Mouse (Mus musculus) forebrain, embryonic 10.5 days (tissue): Measurements from ENCODE around the gene Myo3a. TPM values are rescaled to one million over a fixed set of nuclear protein-coding genes. Genes with fewer than 3 reads are reported as not detected.
"Not testable (repeated sequence)": the region's sequence is repeated elsewhere in the genome, so short reads cannot be mapped to it uniquely, and the experiment has no call there.

ENCODE experiments used
- DNase-seq: peaks from one replicate; pipeline ENCODE4 v3.0.0-alpha.2; 2017; ENCODE audit warnings: low spot score; ENCODE audit errors: extremely low spot score
- H3K27ac ChIP-seq: fragments of 300-500 bp; sonication (generic); 2 replicates; pipeline ENCODE4 v1.5.1; 2016; ENCODE audit warnings: mild to moderate bottlenecking
- H3K27me3 ChIP-seq: fragments of 300-500 bp; sonication (generic); 2 replicates; pipeline ENCODE4 v1.6.1; 2016; ENCODE audit warnings: mild to moderate bottlenecking; ENCODE audit not compliant: poor library complexity, severe bottlenecking
- H3K36me3 ChIP-seq: fragments of 300-500 bp; sonication (generic); replicated peaks from 2 replicates; pipeline ENCODE4 v1.6.1; 2016; ENCODE audit warnings: mild to moderate bottlenecking, moderate library complexity
- H3K4me1 ChIP-seq: fragments of 300-500 bp; sonication (generic); 2 replicates; pipeline ENCODE4 v1.6.1; 2016
- H3K4me3 ChIP-seq: fragments of 300-500 bp; sonication (generic); 2 replicates; pipeline ENCODE4 v1.5.1; 2016; ENCODE audit warnings: mild to moderate bottlenecking, moderate library complexity
- H3K9me3 ChIP-seq: fragments of 300-500 bp; sonication (generic); 2 replicates; pipeline ENCODE4 v1.6.1; 2016; ENCODE audit warnings: mild to moderate bottlenecking, moderate library complexity
- WGBS: fragments of 180-500 bp; shearing (Covaris S2); methylation state at CpG from one replicate; pipeline ENCODE4 v1.1.7; 2016; 5-methylcytosine and 5-hydroxymethylcytosine counted together
- polyA plus RNA-seq: library from polyadenylated mRNA; unstranded; fragments of >200 nt; fragmentation: Nextera tagmentation; extraction: Ambion mirVana; gene quantifications from 2 replicates; pipeline ENCODE4 v1.2.1, GENCODE M21; 2016

Gene Myo3a
- 0.15 TPM in 1 of 2 replicates, not detected in the other for polyA plus RNA-seq

- Histone ChIP-seq H3K36me3 (no peaks in the 10 kb centered on the region), H3K9me3 (no peaks in the 10 kb centered on the region), H3K27me3 (peaks cover 5% of the 10 kb centered on the region; the same call in 1 of the 2 replicates), H3K27ac (no peak within 1 kb of the TSS), H3K4me1 (peaks cover 7% of the 10 kb centered on the region), H3K4me3 (peak within 1 kb of the TSS; percentile 49)
- WGBS = 1% methylated on average over 21 of the region's 21 CpGs
- DNase-seq = peak; percentile 14
These were observed at the start of gene Myo3a for GRCm38 (mm10) chr2:22227308-22227707. TSS of gene Myo3a (plus strand) at chr2:22227503.

- Histone ChIP-seq H3K9me3 (no peaks in the 10 kb centered on the region), H3K4me1 (peaks cover 2% of the 10 kb centered on the region; the same call in 1 of the 2 replicates), H3K27ac (no peak overlapping the region), H3K4me3 (no peak overlapping the region), H3K27me3 (no peaks in the 10 kb centered on the region), H3K36me3 (no peaks in the 10 kb centered on the region)
- DNase-seq = no peak
- 75% methylated on average over 3 of the region's 3 CpGs for WGBS
These were observed 23.2 kb downstream of the Myo3a start for GRCm38 (mm10) chr2:22250462-22250861.

- Histone ChIP-seq H3K9me3 (no peaks in the 10 kb centered on the region), H3K36me3 (no peaks in the 10 kb centered on the region), H3K4me3 (no peak overlapping the region), H3K27me3 (no peaks in the 10 kb centered on the region), H3K4me1 (peaks cover 6% of the 10 kb centered on the region; the same call in 1 of the 2 replicates), H3K27ac (no peak overlapping the region)
- whole genome bisulfite sequencing = 79% methylated on average over 2 of the region's 2 CpGs
- no peak for DNase-seq
These were observed 23.7 kb downstream of the Myo3a start for GRCm38 (mm10) chr2:22251045-22251444.

GRCm38 (mm10) chr2:22255600-22255999, 28.3 kb downstream of the Myo3a start:
- Histone ChIP-seq H3K27ac (no peak overlapping the region), H3K4me3 (no peak overlapping the region), H3K4me1 (peaks cover 6% of the 10 kb centered on the region; the same call in 1 of the 2 replicates), H3K36me3 (no peaks in the 10 kb centered on the region), H3K27me3 (no peaks in the 10 kb centered on the region), H3K9me3 (no peaks in the 10 kb centered on the region)
- no peak for DNase-seq

- H3K4me1 ChIP-seq = no peaks in the 10 kb centered on the region
- H3K9me3 ChIP-seq = no peaks in the 10 kb centered on the region
- WGBS = 80% methylated on average over 2 of the region's 2 CpGs
- no peaks in the 10 kb centered on the region for H3K36me3 ChIP-seq
- no peak overlapping the region for H3K27ac ChIP-seq
- no peak for DNase-seq
- H3K27me3 ChIP-seq = no peaks in the 10 kb centered on the region
- no peak overlapping the region for H3K4me3 ChIP-seq
These were observed 44.3 kb downstream of the Myo3a start for GRCm38 (mm10) chr2:22271555-22271954.

- Histone ChIP-seq H3K36me3 (no peaks in the 10 kb centered on the region), H3K4me1 (peaks cover 8% of the 10 kb centered on the region; the same call in 1 of the 2 replicates), H3K27me3 (no peaks in the 10 kb centered on the region), H3K4me3 (no peak overlapping the region), H3K27ac (no peak overlapping the region), H3K9me3 (no peaks in the 10 kb centered on the region)
- DNase-seq = no peak
- 73% methylated on average over 2 of the region's 2 CpGs for WGBS
These were observed 58.1 kb downstream of the Myo3a start for GRCm38 (mm10) chr2:22285366-22285765.

GRCm38 (mm10) chr2:22285777-22286176, 58.5 kb downstream of the Myo3a start:
- no peak for DNase-seq
- Histone ChIP-seq H3K36me3 (no peaks in the 10 kb centered on the region), H3K9me3 (no peaks in the 10 kb centered on the region), H3K4me1 (peaks cover 8% of the 10 kb centered on the region; the same call in 1 of the 2 replicates), H3K4me3 (no peak overlapping the region), H3K27me3 (no peaks in the 10 kb centered on the region), H3K27ac (no peak overlapping the region)
- 68% methylated on average over 1 of the region's 1 CpGs for WGBS

GRCm38 (mm10) chr2:22293579-22294446, 66.5 kb downstream of the Myo3a start:
- Histone ChIP-seq H3K4me3 (no peak overlapping the region), H3K4me1 (peaks cover 15% of the 10 kb centered on the region), H3K9me3 (no peaks in the 10 kb centered on the region), H3K27ac (no peak overlapping the region), H3K36me3 (no peaks in the 10 kb centered on the region), H3K27me3 (no peaks in the 10 kb centered on the region)
- no peak for DNase-seq
- WGBS = 62% methylated on average over 11 of the region's 11 CpGs

GRCm38 (mm10) chr2:22294447-22294738, 67.1 kb downstream of the Myo3a start:
- no peaks in the 10 kb centered on the region for H3K36me3 ChIP-seq
- H3K27ac ChIP-seq = no peak overlapping the region
- H3K27me3 ChIP-seq = no peaks in the 10 kb centered on the region
- H3K4me3 ChIP-seq = no peak overlapping the region
- 29% methylated on average over 2 of the region's 2 CpGs for WGBS
- H3K9me3 ChIP-seq = no peaks in the 10 kb centered on the region
- DNase-seq = no peak
- H3K4me1 ChIP-seq = peaks cover 15% of the 10 kb centered on the region

GRCm38 (mm10) chr2:22297913-22298312, 70.6 kb downstream of the Myo3a start:
- WGBS = 76% methylated on average over 1 of the region's 1 CpGs

GRCm38 (mm10) chr2:22338269-22338857, 111.1 kb downstream of the Myo3a start:
- peaks cover 10% of the 10 kb centered on the region for H3K4me1 ChIP-seq
- peak overlapping the region; percentile 55 for H3K4me3 ChIP-seq
- H3K9me3 ChIP-seq = no peaks in the 10 kb centered on the region
- H3K27me3 ChIP-seq = no peaks in the 10 kb centered on the region
- no peaks in the 10 kb centered on the region for H3K36me3 ChIP-seq
- 10% methylated on average over 23 of the region's 32 CpGs for WGBS
- peak overlapping the region; percentile 82 for H3K27ac ChIP-seq
- peak; percentile 34 for DNase-seq

More at GRCm38 (mm10) chr2:22297913-22298312, 70.6 kb downstream of the Myo3a start:
- peaks cover 15% of the 10 kb centered on the region for H3K4me1 ChIP-seq
- H3K4me3 ChIP-seq = no peak overlapping the region
- no peak for DNase-seq
- H3K9me3 ChIP-seq = no peaks in the 10 kb centered on the region
- H3K27ac ChIP-seq = no peak overlapping the region
- H3K27me3 ChIP-seq = no peaks in the 10 kb centered on the region
- no peaks in the 10 kb centered on the region for H3K36me3 ChIP-seq

GRCm38 (mm10) chr2:22410511-22410910, 183.2 kb downstream of the Myo3a start:
- not testable (repeated sequence) for H3K27me3 ChIP-seq, H3K9me3 ChIP-seq, DNase-seq, H3K4me1 ChIP-seq, H3K4me3 ChIP-seq, H3K36me3 ChIP-seq, H3K27ac ChIP-seq
- 98% methylated on average over 11 of the region's 11 CpGs for WGBS

GRCm38 (mm10) chr2:22548421-22548820, 321.1 kb downstream of the Myo3a start:
- no peaks in the 10 kb centered on the region for H3K9me3 ChIP-seq

More at GRCm38 (mm10) chr2:22548421-22548820, 321.1 kb downstream of the Myo3a start:
- no peaks in the 10 kb centered on the region for H3K36me3 ChIP-seq
- no peaks in the 10 kb centered on the region for H3K27me3 ChIP-seq
- no peaks in the 10 kb centered on the region for H3K4me1 ChIP-seq
- 93% methylated on average over 6 of the region's 6 CpGs for WGBS
- no peak for DNase-seq
- no peak overlapping the region for H3K4me3 ChIP-seq
- H3K27ac ChIP-seq = no peak overlapping the region
